Mouse (Mus musculus) embryonic facial prominence, embryonic 11.5 days (tissue): ENCODE data around the gene Il1f6. TPM values are rescaled to one million over a fixed set of nuclear protein-coding genes. Genes with fewer than 3 reads are reported as not detected.
"Not testable (repeated sequence)": the region's sequence is repeated elsewhere in the genome, so short reads cannot be mapped to it uniquely, and the experiment has no call there.

ENCODE experiments used
- ATAC-seq: fragments of 200-750 bp; cut with Nextera tagmentation; replicated peaks from 2 replicates; pipeline ENCODE4 v1.8.0; 2017; ENCODE audit warnings: low read depth; ENCODE audit not compliant: insufficient number of reproducible peaks, low FRiP score, low TSS enrichment
- DNase-seq: peaks from one replicate; pipeline ENCODE4 v3.0.0-alpha.2; 2015; ENCODE audit warnings: low spot score
- H3K27ac ChIP-seq: fragments of 300-500 bp; sonication (generic); replicated peaks from 2 replicates; pipeline ENCODE4 v1.5.1; 2014; ENCODE audit warnings: mild to moderate bottlenecking, low read depth, low read length, control low read depth
- H3K27me3 ChIP-seq: fragments of 300-500 bp; sonication (generic); 2 replicates; pipeline ENCODE4 v1.6.1; 2014; ENCODE audit warnings: mild to moderate bottlenecking, low read length, moderate library complexity, mixed read lengths; ENCODE audit not compliant: control insufficient read depth, insufficient read depth
- H3K36me3 ChIP-seq: fragments of 300-500 bp; sonication (generic); replicated peaks from 2 replicates; pipeline ENCODE4 v1.6.1; 2014; ENCODE audit warnings: low read depth, mild to moderate bottlenecking, low read length, moderate library complexity, mixed read lengths; ENCODE audit not compliant: control insufficient read depth, insufficient read depth
- H3K4me1 ChIP-seq: fragments of 300-500 bp; sonication (generic); 2 replicates; pipeline ENCODE4 v1.6.1; 2014; ENCODE audit warnings: low read length, mixed read lengths; ENCODE audit not compliant: control insufficient read depth, insufficient read depth
- H3K4me2 ChIP-seq: fragments of 300-500 bp; sonication (generic); 2 replicates; pipeline ENCODE4 v1.6.1; 2014; ENCODE audit warnings: low read depth, mild to moderate bottlenecking, control low read depth, low read length, moderate library complexity
- H3K4me3 ChIP-seq: fragments of 300-500 bp; sonication (generic); 2 replicates; pipeline ENCODE4 v1.5.1; 2014; ENCODE audit warnings: low read depth, low read length, control low read depth
- H3K9ac ChIP-seq: fragments of 300-500 bp; sonication (generic); replicated peaks from 2 replicates; pipeline ENCODE4 v1.6.1; 2014; ENCODE audit warnings: mild to moderate bottlenecking, control low read depth, low read length
- H3K9me3 ChIP-seq: fragments of 300-500 bp; sonication (generic); replicated peaks from 2 replicates; pipeline ENCODE4 v1.6.1; 2016; ENCODE audit warnings: mild to moderate bottlenecking, low read length, inconsistent platforms, mixed read lengths; ENCODE audit not compliant: control insufficient read depth
- WGBS: fragments of 180-500 bp; shearing (Covaris S2); extraction: QIAGEN DNeasy Blood & Tissue Kit; methylation state at CpG from one replicate; pipeline ENCODE4 v1.1.7; 2014; 5-methylcytosine and 5-hydroxymethylcytosine counted together
- polyA plus RNA-seq: library from polyadenylated mRNA; unstranded; fragments of >200 nt; fragmentation: Nextera tagmentation; extraction: Ambion mirVana; gene quantifications from 2 replicates; pipeline ENCODE4 v1.2.1, GENCODE M21; 2014

The Il1f6 gene
- polyA plus RNA-seq = not detected in 2 replicates

DNA sequence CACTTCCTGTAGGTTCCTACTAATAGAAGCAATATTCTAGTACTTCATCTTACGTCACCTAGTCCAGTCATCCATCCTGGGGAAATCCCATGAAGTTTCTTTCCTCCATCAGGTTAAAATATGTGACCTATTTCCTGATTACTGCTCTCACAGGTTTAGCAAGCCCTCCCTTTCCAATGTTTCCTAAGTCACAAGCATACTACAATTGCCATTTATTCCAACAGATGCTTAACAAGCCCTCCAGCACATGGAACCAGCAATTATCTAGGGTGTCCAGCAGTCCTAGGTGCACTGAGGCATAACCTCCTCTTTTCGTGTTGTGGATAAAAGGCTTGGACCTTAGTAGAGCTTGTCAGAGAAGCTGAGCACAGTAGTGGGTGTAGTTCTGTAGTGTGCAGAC is at the start of gene Il1f6:
Il1f6 (plus strand) TSS at position 301 of the 400 bp plus-strand sequence.
- H3K27ac ChIP-seq = no peak within 1 kb of the TSS
- H3K9me3 ChIP-seq = no peaks in the 10 kb centered on the region
- no peak within 1 kb of the TSS for H3K4me2 ChIP-seq
- ATAC-seq (no peak), DNase-seq (no peak)
- H3K9ac ChIP-seq = no peak within 1 kb of the TSS
- no peak within 1 kb of the TSS for H3K4me3 ChIP-seq
- no peaks in the 10 kb centered on the region for H3K4me1 ChIP-seq
- no peaks in the 10 kb centered on the region for H3K27me3 ChIP-seq
- H3K36me3 ChIP-seq = no peaks in the 10 kb centered on the region
- 64% methylated on average over 2 of the region's 2 CpGs for WGBS

DNA sequence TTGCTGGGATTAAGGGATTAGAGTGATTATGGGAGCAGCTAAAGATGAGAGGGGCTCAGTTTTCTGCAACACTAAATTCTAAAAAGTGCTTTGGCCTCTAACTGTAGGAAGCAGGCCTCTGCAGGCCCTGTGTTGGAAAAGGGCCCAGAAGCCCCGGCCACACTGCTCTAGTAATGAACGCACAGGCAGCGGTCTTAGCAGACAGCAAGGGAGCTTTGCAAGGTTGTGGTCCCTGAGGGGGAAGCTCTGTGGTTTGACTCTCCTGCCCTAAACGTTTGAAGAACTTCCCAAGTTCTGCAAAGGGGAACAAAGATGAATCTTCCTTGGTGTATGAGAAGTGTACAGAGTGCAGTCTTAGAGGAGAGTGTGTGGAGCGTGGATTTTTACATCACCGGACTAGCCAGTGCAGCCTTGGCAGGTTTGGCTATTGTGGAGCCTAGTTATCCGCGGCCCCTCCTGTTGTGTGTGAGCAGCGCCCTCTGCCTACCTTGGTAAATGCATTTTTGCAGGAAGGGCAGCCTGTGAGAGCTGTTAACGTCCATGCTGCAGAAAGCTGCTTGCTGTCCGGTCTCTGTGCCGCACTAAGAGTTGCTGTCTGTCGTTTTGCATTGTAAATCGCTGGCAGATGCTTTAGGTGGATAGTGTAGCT is 33.4 kb upstream of the Il1f6 start:
- not testable (repeated sequence) for H3K9ac ChIP-seq, H3K27me3 ChIP-seq, H3K9me3 ChIP-seq, H3K4me3 ChIP-seq, H3K4me2 ChIP-seq, H3K4me1 ChIP-seq, H3K36me3 ChIP-seq, H3K27ac ChIP-seq
- 16% methylated on average over 14 of the region's 14 CpGs for WGBS
- ATAC-seq (0 out of 2 replicates have a peak, but pooled peaks have one; percentile 44), DNase-seq (peak; percentile 72)

DNA sequence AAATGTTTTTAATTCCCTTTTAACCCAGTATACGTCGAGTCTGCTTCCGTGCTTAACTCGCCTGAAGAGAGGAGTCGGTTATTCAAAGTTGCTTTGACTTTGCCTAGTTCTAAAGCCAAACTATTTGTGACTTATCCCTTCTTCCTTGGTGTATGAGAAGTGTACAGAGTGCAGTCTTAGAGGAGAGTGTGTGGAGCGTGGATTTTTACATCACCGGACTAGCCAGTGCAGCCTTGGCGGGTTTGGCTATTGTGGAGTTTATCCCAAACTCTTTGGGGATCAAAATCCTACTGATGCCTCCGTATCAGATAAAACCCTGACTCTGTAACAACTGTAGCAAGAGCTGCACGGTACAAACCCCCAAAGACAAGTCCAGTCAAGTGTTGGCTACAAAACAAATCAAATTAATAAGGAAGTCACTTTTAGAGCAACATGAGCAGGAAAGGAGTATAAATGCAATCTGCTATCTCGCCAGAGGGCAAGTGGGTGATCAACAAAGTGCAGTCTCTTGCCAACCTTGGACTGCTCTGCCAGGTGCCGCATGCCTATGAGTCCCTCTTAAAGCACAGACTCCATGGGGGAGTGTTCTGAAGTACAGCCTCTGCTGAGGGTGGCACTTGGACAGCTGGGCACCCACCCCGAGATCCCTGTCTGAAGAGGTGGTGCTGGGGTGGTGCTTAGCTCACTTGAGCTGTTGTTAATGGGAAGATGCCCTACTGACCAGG is 32.6 kb upstream of the Il1f6 start:
- H3K27me3 ChIP-seq, H3K9me3 ChIP-seq, H3K4me2 ChIP-seq, H3K36me3 ChIP-seq, H3K27ac ChIP-seq, H3K4me3 ChIP-seq, H3K4me1 ChIP-seq, DNase-seq, ATAC-seq, H3K9ac ChIP-seq: not testable (repeated sequence)
- WGBS = 63% methylated on average over 13 of the region's 13 CpGs

DNA sequence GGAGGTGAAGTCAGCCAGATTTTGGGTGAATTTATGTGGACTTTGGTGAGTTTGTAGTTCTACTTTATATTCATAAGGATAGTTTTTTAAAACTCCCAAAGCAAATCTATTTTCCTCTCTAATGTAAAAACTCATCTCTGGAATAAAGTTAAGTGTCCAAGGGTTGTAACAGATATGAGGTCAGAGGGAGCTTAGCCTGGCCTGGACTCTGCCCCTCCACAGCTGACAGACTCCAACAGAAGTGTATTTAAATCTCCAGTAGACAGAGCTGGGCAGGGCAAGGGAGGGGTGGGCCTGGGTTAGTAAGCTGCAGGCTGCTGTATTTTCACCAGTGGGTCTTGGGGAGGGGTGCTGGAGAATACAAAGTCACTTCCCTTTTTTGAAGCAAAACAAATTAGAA is 31.1 kb upstream of the Il1f6 start:
- not testable (repeated sequence) for H3K4me2 ChIP-seq, ATAC-seq, H3K4me3 ChIP-seq, H3K9me3 ChIP-seq, H3K27me3 ChIP-seq, H3K9ac ChIP-seq, H3K27ac ChIP-seq, DNase-seq, H3K4me1 ChIP-seq, H3K36me3 ChIP-seq

DNA sequence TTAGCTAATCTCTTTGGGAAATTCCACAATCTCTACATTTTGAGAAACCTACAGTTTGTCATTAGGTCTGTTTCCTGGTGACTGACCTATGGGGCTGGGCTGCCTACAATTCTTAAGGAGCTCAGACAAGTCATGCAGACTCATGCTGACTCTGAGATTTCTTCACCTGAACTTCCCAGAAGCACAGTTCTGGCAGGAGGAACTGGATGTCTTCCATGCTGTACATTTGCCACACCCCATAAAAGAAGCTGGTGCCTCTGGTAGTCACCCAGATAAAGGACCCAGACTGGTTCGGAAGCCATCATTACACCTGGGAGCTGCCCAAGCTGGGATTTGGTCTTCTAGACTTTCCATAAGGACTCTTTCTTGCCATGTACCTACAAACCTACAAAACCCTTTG is 29.0 kb upstream of the Il1f6 start, which contains the start of gene Il1f9:
Il1f9 (plus strand) TSS at position 301 of the 400 bp plus-strand sequence.
- ATAC-seq (no peak), DNase-seq (no peak)
- Histone ChIP-seq H3K4me3 (no peak within 1 kb of the TSS), H3K4me2 (no peak within 1 kb of the TSS), H3K27ac (no peak within 1 kb of the TSS), H3K9me3 (no peaks in the 10 kb centered on the region), H3K36me3 (no peaks in the 10 kb centered on the region), H3K27me3 (no peaks in the 10 kb centered on the region), H3K4me1 (no peaks in the 10 kb centered on the region), H3K9ac (no peak within 1 kb of the TSS)
- WGBS = 86% methylated on average over 1 of the region's 1 CpGs

DNA sequence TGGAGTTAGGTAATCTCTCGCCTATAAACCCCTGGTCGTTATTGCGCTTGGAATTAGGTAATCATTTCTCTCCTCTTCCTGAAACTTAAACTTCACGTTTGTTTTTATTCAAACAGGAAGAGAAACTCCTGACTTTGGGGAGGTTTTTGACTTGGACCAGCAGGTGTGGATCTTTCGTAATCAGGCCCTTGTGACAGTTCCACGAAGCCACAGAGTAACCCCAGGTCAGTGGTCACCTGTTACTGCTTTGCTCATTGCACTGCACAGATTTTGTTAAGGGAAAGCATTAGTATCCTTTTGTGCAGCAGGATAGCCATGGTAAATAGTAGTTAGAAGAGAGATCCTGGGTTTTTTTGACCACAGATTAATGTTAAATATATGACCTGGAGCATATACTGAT is 27.6 kb upstream of the Il1f6 start:
- H3K4me3 ChIP-seq = no peak overlapping the region
- H3K36me3 ChIP-seq = no peaks in the 10 kb centered on the region
- H3K4me2 ChIP-seq = no peak overlapping the region
- H3K27ac ChIP-seq = no peak overlapping the region
- H3K4me1 ChIP-seq = no peaks in the 10 kb centered on the region
- no peak for DNase-seq
- no peak overlapping the region for H3K9ac ChIP-seq
- WGBS = 72% methylated on average over 6 of the region's 6 CpGs
- no peaks in the 10 kb centered on the region for H3K27me3 ChIP-seq
- ATAC-seq = no peak
- H3K9me3 ChIP-seq = no peaks in the 10 kb centered on the region

DNA sequence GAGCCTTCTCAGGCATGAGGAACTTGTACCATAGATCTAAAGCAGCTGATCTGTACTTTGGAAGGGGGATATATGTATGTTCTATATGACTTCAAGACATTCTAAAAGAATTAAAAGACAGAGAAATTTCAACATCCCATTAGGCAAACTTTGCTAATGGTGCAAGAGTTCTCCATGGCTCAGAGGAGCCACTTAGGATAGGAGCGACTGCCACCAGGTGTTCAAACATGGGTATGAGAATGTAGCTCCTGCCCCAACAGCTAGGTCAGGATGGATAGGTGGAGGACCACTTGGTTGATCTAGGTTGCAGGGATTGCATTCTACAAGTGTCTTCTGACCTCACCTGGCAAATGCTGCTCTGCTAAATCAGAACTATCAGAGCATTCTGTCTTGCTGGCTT is 27.0 kb upstream of the Il1f6 start:
- Histone ChIP-seq H3K9ac (no peak overlapping the region), H3K4me1 (no peaks in the 10 kb centered on the region), H3K36me3 (no peaks in the 10 kb centered on the region), H3K4me2 (no peak overlapping the region), H3K27me3 (no peaks in the 10 kb centered on the region), H3K27ac (no peak overlapping the region), H3K9me3 (no peaks in the 10 kb centered on the region), H3K4me3 (no peak overlapping the region)
- WGBS = 74% methylated on average over 1 of the region's 1 CpGs
- no peak for DNase-seq
- ATAC-seq = no peak

DNA sequence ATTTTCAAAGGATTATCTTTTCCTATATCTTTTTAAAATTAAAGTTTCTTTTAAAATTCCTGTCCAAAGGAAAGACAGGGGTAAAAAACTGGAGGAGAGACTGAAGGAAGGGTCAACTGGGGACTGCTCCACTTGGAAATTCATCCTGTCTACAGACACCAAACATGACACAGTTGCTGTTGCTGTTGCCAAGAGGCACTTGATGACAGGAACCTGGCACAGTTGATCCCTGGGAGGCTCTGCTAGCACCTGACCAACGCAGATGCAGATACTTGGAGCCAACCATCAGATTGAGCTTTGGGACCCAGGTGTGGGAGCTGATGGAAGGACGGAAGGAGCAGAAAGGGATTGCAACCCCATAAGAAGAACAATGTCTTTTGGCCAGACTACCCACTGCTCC is 12.0 kb downstream of the Il1f6 start:
- WGBS = 78% methylated on average over 2 of the region's 2 CpGs

More for the DNA sequence above, 12.0 kb downstream of the Il1f6 start:
- Histone ChIP-seq H3K27me3 (no peaks in the 10 kb centered on the region), H3K9me3 (no peaks in the 10 kb centered on the region), H3K9ac (no peak overlapping the region), H3K27ac (no peak overlapping the region), H3K4me1 (no peaks in the 10 kb centered on the region), H3K4me2 (no peak overlapping the region), H3K4me3 (no peak overlapping the region), H3K36me3 (no peaks in the 10 kb centered on the region)
- DNase-seq (no peak), ATAC-seq (no peak)
